Mouse (Mus musculus) bone marrow macrophage, adult 2 months (primary cell): ENCODE measurements around the gene Lrrc74b. TPM values are rescaled to one million over a fixed set of nuclear protein-coding genes. Genes with fewer than 3 reads are reported as not detected.

Experiments used
- H3K27ac ChIP-seq: 2 replicates; pipeline ENCODE4 v1.5.1; 2012; ENCODE audit warnings: low read depth, low read length; ENCODE audit not compliant: insufficient read depth
- H3K4me1 ChIP-seq: 2 replicates; pipeline ENCODE4 v1.6.1; 2012; ENCODE audit warnings: low read length; ENCODE audit not compliant: control insufficient read depth, insufficient read depth
- H3K4me3 ChIP-seq: 2 replicates; pipeline ENCODE4 v1.5.1; 2012; ENCODE audit warnings: mild to moderate bottlenecking, low read length, moderate library complexity; ENCODE audit not compliant: insufficient read depth
- CTCF ChIP-seq: IDR thresholded peaks from 2 replicates; pipeline ENCODE4 v1.5.1; 2012; ENCODE audit warnings: low read depth, mild to moderate bottlenecking, low read length, moderate library complexity
- POLR2A ChIP-seq: IDR thresholded peaks from 2 replicates; pipeline ENCODE4 v1.6.1; 2012; ENCODE audit warnings: mild to moderate bottlenecking, low read depth, low read length, borderline replicate concordance
- polyA plus RNA-seq: library from polyadenylated mRNA; stranded (reverse); fragments of >200 nt; gene quantifications from 2 replicates; pipeline ENCODE4 v1.2.4, GENCODE M21; 2012; ENCODE audit not compliant: missing spikeins, insufficient read depth, insufficient read length

The Lrrc74b gene
- polyA plus RNA-seq, 1 experiment, result not detected

GRCm38 (mm10) chr16:17526223-17526622 lies 34.8 kb downstream of the Lrrc74b start:
- TF ChIP-seq POLR2A, result no peak
- TF ChIP-seq CTCF, result no peak
- no peak overlapping the region for H3K27ac ChIP-seq
- H3K4me3 ChIP-seq, result no peak overlapping the region
- no peaks in the 10 kb centered on the region for H3K4me1 ChIP-seq

- Histone ChIP-seq H3K4me1 (no peaks in the 10 kb centered on the region), H3K4me3 (no peak overlapping the region), H3K27ac (no peak overlapping the region)
- TF ChIP-seq CTCF, result no peak
- no peak for TF ChIP-seq POLR2A
Measured at GRCm38 (mm10) chr16:17525524-17525923, 35.5 kb downstream of the Lrrc74b start.

- Histone ChIP-seq H3K4me3 (no peak overlapping the region), H3K27ac (no peak overlapping the region), H3K4me1 (no peaks in the 10 kb centered on the region)
- TF ChIP-seq CTCF, result no peak
- no peak for TF ChIP-seq POLR2A
Measured at GRCm38 (mm10) chr16:17524156-17524555, 36.9 kb downstream of the Lrrc74b start.

GRCm38 (mm10) chr16:17518910-17519309 lies 42.1 kb downstream of the Lrrc74b start:
- TF ChIP-seq POLR2A (no peak), CTCF (no peak)
- H3K4me1 ChIP-seq, result no peaks in the 10 kb centered on the region
- no peak overlapping the region for H3K27ac ChIP-seq
- no peak overlapping the region for H3K4me3 ChIP-seq

- no peak overlapping the region for H3K4me3 ChIP-seq
- no peak for TF ChIP-seq POLR2A
- no peak for TF ChIP-seq CTCF
- no peak overlapping the region for H3K27ac ChIP-seq
- peaks cover 11% of the 10 kb centered on the region for H3K4me1 ChIP-seq
Measured at GRCm38 (mm10) chr16:17511431-17511830, 49.6 kb downstream of the Lrrc74b start.

- Histone ChIP-seq H3K27ac (no peak overlapping the region), H3K4me3 (no peak overlapping the region)
- TF ChIP-seq CTCF (no peak), POLR2A (no peak)
Measured at GRCm38 (mm10) chr16:17510686-17511085, 50.4 kb downstream of the Lrrc74b start.

GRCm38 (mm10) chr16:17510143-17510542 lies 50.9 kb downstream of the Lrrc74b start:
- Histone ChIP-seq H3K4me1 (peaks cover 11% of the 10 kb centered on the region), H3K4me3 (no peak overlapping the region), H3K27ac (no peak overlapping the region)
- no peak for TF ChIP-seq POLR2A
- TF ChIP-seq CTCF, result no peak

More at GRCm38 (mm10) chr16:17510686-17511085, 50.4 kb downstream of the Lrrc74b start:
- peaks cover 11% of the 10 kb centered on the region for H3K4me1 ChIP-seq

GRCm38 (mm10) chr16:17509240-17509597 lies 51.8 kb downstream of the Lrrc74b start:
- Histone ChIP-seq H3K4me1 (peaks cover 11% of the 10 kb centered on the region), H3K4me3 (peak overlapping the region; percentile 81), H3K27ac (no peak overlapping the region)
- TF ChIP-seq CTCF, result no peak
- no peak for TF ChIP-seq POLR2A

- Histone ChIP-seq H3K4me3 (peak within 1 kb of the TSS; percentile 81), H3K4me1 (peaks cover 11% of the 10 kb centered on the region), H3K27ac (peak within 1 kb of the TSS; percentile 96)
- TF ChIP-seq POLR2A, result 0 out of 2 replicates have a peak, but pooled peaks have one; percentile 48
- TF ChIP-seq CTCF, result no peak
Measured at GRCm38 (mm10) chr16:17508546-17509239, 52.4 kb downstream of the Lrrc74b start, which contains the start of gene Lztr1. Gene Lztr1 (plus strand): TSS chr16:17508688.

- peak overlapping the region; percentile 96 for H3K27ac ChIP-seq
- peaks cover 11% of the 10 kb centered on the region for H3K4me1 ChIP-seq
- H3K4me3 ChIP-seq, result peak overlapping the region; percentile 81
Measured at GRCm38 (mm10) chr16:17508031-17508430, 53.0 kb downstream of the Lrrc74b start.
